Mouse (Mus musculus) heart, postnatal 0 days (tissue): ENCODE measurements around the gene Il6st. TPM values are rescaled to one million over a fixed set of nuclear protein-coding genes. Genes with fewer than 3 reads are reported as not detected.

Experiments
- ATAC-seq: fragments of 200-750 bp; cut with Nextera tagmentation; 2 replicates; pipeline ENCODE4 v1.8.0; 2017; ENCODE audit warnings: low read depth, moderate number of reproducible peaks, moderate library complexity; ENCODE audit not compliant: insufficient read depth
- DNase-seq: peaks from one replicate; pipeline ENCODE4 v3.0.0-alpha.2; 2016; ENCODE audit warnings: low spot score
- H3K27ac ChIP-seq: fragments of 300-500 bp; sonication (generic); 2 replicates; pipeline ENCODE4 v1.5.1; 2014; ENCODE audit warnings: low read depth, mild to moderate bottlenecking
- H3K27me3 ChIP-seq: fragments of 300-500 bp; sonication (generic); 2 replicates; pipeline ENCODE4 v1.6.1; 2014; ENCODE audit warnings: low read length, mixed read lengths; ENCODE audit not compliant: control insufficient read depth, insufficient read depth
- H3K36me3 ChIP-seq: fragments of 300-500 bp; sonication (generic); replicated peaks from 2 replicates; pipeline ENCODE4 v1.6.1; 2014; ENCODE audit warnings: low read length, mixed read lengths; ENCODE audit not compliant: control insufficient read depth, insufficient read depth
- H3K4me1 ChIP-seq: fragments of 300-500 bp; sonication (generic); 2 replicates; pipeline ENCODE4 v1.6.1; 2014; ENCODE audit warnings: antibody characterized with exemption; ENCODE audit not compliant: control insufficient read depth, insufficient read depth
- H3K4me2 ChIP-seq: fragments of 300-500 bp; sonication (generic); 2 replicates; pipeline ENCODE4 v1.6.1; 2014; ENCODE audit warnings: low read depth, mild to moderate bottlenecking, low read length, moderate library complexity
- H3K4me3 ChIP-seq: fragments of 300-500 bp; sonication (generic); 2 replicates; pipeline ENCODE4 v1.5.1; 2014; ENCODE audit warnings: low read depth, low read length
- H3K9ac ChIP-seq: fragments of 300-500 bp; sonication (generic); replicated peaks from 2 replicates; pipeline ENCODE4 v1.6.1; 2014; ENCODE audit warnings: low read depth, low read length, mixed read lengths
- H3K9me3 ChIP-seq: fragments of 300-500 bp; sonication (generic); replicated peaks from 2 replicates; pipeline ENCODE4 v1.6.1; 2016; ENCODE audit warnings: low read length; ENCODE audit not compliant: control insufficient read depth
- CTCF ChIP-seq: IDR thresholded peaks from 2 replicates; pipeline ENCODE4 v1.5.1; 2016; ENCODE audit warnings: antibody characterized with exemption, control low read depth, low read depth
- EP300 ChIP-seq: IDR thresholded peaks from 2 replicates; pipeline ENCODE4 v1.6.1; 2016; ENCODE audit warnings: antibody characterized with exemption, low read depth
- WGBS: fragments of 180-500 bp; shearing (Covaris S2); extraction: QIAGEN DNeasy Blood & Tissue Kit; methylation state at CpG from one replicate; pipeline ENCODE4 v1.1.7; 2014; 5-methylcytosine and 5-hydroxymethylcytosine counted together
- polyA plus RNA-seq: library from polyadenylated mRNA; unstranded; fragments of >200 nt; fragmentation: Nextera tagmentation; extraction: Ambion mirVana; gene quantifications from 2 replicates; pipeline ENCODE4 v1.2.1, GENCODE M21; 2015
- total RNA-seq: library from RNA; depleted of rRNA; stranded (reverse); fragments of >200 nt; gene quantifications from 2 replicates; pipeline ENCODE4 v1.2.3, GENCODE M21; 2014; ENCODE audit warnings: low replicate concordance

Gene Il6st
- total and polyA plus RNA-seq, 2 experiments from 2014 or later, result 29.9 to 98.0 TPM

DNA sequence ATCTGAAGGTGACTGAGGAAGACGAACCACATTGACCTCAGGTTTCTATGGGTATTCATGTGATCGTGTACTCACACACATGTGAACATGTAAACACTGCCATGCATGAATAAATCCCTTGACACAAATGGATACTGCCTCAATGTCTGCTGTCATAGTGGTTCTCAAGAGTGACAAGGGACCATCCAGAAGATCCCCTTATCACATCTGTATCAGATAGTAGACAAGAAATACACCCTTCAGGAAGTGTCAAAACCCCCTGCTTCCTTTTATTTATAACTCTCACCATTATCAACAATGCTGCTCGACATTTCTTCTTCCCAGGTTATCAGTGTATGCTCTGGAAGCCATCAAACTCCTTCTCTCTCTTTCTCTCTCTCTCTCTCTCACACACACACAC is 13.7 kb upstream of the Il6st start:
- TF ChIP-seq CTCF (no peak), EP300 (no peak)
- Histone ChIP-seq H3K9me3 (no peaks in the 10 kb centered on the region), H3K27me3 (no peaks in the 10 kb centered on the region), H3K4me1 (no peaks in the 10 kb centered on the region), H3K9ac (no peak overlapping the region), H3K4me3 (no peak overlapping the region), H3K36me3 (no peaks in the 10 kb centered on the region), H3K4me2 (no peak overlapping the region), H3K27ac (no peak overlapping the region)
- DNase-seq (no peak), ATAC-seq (no peak)
- whole genome bisulfite sequencing, result 41% methylated on average over 3 of the region's 3 CpGs

- Histone ChIP-seq H3K4me3 (no peak overlapping the region), H3K4me1 (peaks cover 12% of the 10 kb centered on the region), H3K36me3 (no peaks in the 10 kb centered on the region), H3K9ac (no peak overlapping the region), H3K4me2 (no peak overlapping the region), H3K27ac (no peak overlapping the region), H3K27me3 (no peaks in the 10 kb centered on the region), H3K9me3 (no peaks in the 10 kb centered on the region)
- DNase-seq (peak; percentile 31), ATAC-seq (no peak)
- TF ChIP-seq CTCF (no peak), EP300 (no peak)
- 49% methylated on average over 6 of the region's 6 CpGs for WGBS
Measured at GRCm38 (mm10) chr13:112457366-112457765, 6.5 kb upstream of the Il6st start.

- no peak for TF ChIP-seq EP300
- TF ChIP-seq CTCF, result no peak
- no peak for ATAC-seq
- H3K4me2 ChIP-seq, result no peak overlapping the region
- H3K4me1 ChIP-seq, result peaks cover 13% of the 10 kb centered on the region
- no peak overlapping the region for H3K4me3 ChIP-seq
- no peaks in the 10 kb centered on the region for H3K36me3 ChIP-seq
- H3K9ac ChIP-seq, result no peak overlapping the region
- no peaks in the 10 kb centered on the region for H3K27me3 ChIP-seq
- H3K27ac ChIP-seq, result no peak overlapping the region
- no peaks in the 10 kb centered on the region for H3K9me3 ChIP-seq
- DNase-seq, result no peak
- 82% methylated on average over 4 of the region's 4 CpGs for WGBS
Measured at GRCm38 (mm10) chr13:112458016-112458415, 5.9 kb upstream of the Il6st start.

DNA sequence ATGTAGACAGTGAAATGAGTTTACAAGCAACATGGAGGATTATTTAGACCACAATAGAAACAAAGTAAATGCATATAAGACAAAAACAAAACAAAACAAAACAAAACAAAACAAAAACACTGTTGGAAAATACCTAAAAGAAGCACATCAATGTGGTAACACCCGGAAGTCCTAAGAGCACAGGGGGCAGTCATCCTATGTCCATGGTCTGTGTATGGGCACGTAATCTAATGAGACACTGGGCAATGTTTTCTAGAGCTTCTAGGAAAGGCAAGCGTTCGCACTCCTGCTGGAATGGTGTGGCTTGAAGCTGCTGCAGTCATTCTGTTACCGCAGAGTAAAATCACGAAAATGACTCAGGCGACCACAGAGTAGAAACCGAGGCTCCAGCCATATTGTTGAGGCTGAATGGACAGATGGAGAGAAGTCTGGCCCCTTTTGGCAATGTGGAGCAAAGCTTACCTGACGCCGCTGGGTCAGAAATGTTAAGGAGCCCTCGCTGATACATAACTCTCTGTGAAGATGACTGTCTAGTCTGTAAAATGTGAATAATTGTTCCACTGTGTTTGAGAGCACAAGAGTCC is 5.3 kb upstream of the Il6st start:
- no peaks in the 10 kb centered on the region for H3K36me3 ChIP-seq
- TF ChIP-seq CTCF (no peak), EP300 (no peak)
- H3K9ac ChIP-seq, result no peak overlapping the region
- WGBS, result 91% methylated on average over 11 of the region's 11 CpGs
- H3K27ac ChIP-seq, result no peak overlapping the region
- DNase-seq (no peak), ATAC-seq (no peak)
- no peaks in the 10 kb centered on the region for H3K9me3 ChIP-seq
- no peaks in the 10 kb centered on the region for H3K27me3 ChIP-seq
- peaks cover 16% of the 10 kb centered on the region for H3K4me1 ChIP-seq
- no peak overlapping the region for H3K4me3 ChIP-seq
- H3K4me2 ChIP-seq, result no peak overlapping the region

DNA sequence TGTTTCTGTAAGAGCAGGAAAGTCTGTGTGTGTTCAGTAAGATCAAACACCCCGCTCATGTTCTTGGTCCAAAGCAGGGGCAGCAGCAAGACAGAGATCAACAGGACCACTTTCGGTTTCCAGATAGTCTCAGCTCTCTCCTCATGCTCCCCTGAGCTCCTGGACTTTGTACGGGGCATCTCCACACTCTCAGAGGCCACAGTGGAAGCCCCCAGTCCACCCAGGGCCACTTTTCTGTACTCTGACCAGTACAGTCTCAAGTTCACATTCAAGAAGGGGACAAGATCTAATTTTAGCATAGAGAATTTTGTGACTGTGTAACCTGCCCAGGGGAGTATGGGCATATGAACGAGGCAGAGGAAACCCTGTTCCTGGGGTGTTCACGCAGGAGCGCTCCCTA is 3.9 kb upstream of the Il6st start:
- no peak overlapping the region for H3K27ac ChIP-seq
- no peaks in the 10 kb centered on the region for H3K27me3 ChIP-seq
- H3K4me1 ChIP-seq, result peaks cover 16% of the 10 kb centered on the region
- TF ChIP-seq EP300 (no peak), CTCF (no peak)
- no peaks in the 10 kb centered on the region for H3K9me3 ChIP-seq
- H3K4me3 ChIP-seq, result no peak overlapping the region
- no peaks in the 10 kb centered on the region for H3K36me3 ChIP-seq
- H3K4me2 ChIP-seq, result peak overlapping the region; percentile 19; the same call in 1 of the 2 replicates
- 41% methylated on average over 6 of the region's 6 CpGs for WGBS
- no peak overlapping the region for H3K9ac ChIP-seq
- DNase-seq (no peak), ATAC-seq (no peak)

GRCm38 (mm10) chr13:112462411-112462987 is 1.4 kb upstream of the Il6st start:
- WGBS, result 85% methylated on average over 6 of the region's 6 CpGs

More at GRCm38 (mm10) chr13:112462411-112462987, 1.4 kb upstream of the Il6st start:
- Histone ChIP-seq H3K36me3 (no peaks in the 10 kb centered on the region), H3K9ac (no peak overlapping the region), H3K27me3 (no peaks in the 10 kb centered on the region), H3K9me3 (no peaks in the 10 kb centered on the region), H3K4me1 (peaks cover 33% of the 10 kb centered on the region), H3K27ac (no peak overlapping the region), H3K4me3 (no peak overlapping the region), H3K4me2 (no peak overlapping the region)
- DNase-seq (no peak), ATAC-seq (no peak)
- TF ChIP-seq CTCF (no peak), EP300 (no peak)
